In genomic region chr9:107735356-107736184, GRCm38 (mm10) we compare ENCODE assay signal across 8 mouse cellular contexts. TPM values are rescaled to one million over a fixed set of nuclear protein-coding genes. Genes with fewer than 3 reads are reported as not detected.
DNase-seq lines count a peak whose midpoint lies in the region; ATAC-seq and TF ChIP-seq lines count a peak whose summit lies in the region.

No protein-coding gene starts in this region.

- no peak; the same call in 1 of the 2 replicates for ATAC-seq in kidney, postnatal 0 days (replicated peaks; ENCODE audit: low FRiP score, low read depth)
- ATAC-seq in forebrain, embryonic 12.5 days (ENCODE audit: low FRiP score) = peak; percentile 21; the same call in 1 of the 2 replicates
- no peak; the same call in 1 of the 2 replicates for ATAC-seq in limb, embryonic 15.5 days (ENCODE audit: insufficient number of reproducible peaks, low FRiP score, low TSS enrichment, low read depth)
- no peak for ATAC-seq in erythroblast, adult 5-6 weeks (replicated peaks; ENCODE audit: low FRiP score, poor library complexity, severe bottlenecking)

- TF ChIP-seq POLR2A in thymus, adult 2 months (IDR thresholded peaks at IDR 0.05; ENCODE audit: control insufficient read depth, extremely low read depth, insufficient read depth, low read length, poor library complexity) = no peak

- 4% methylated on average over 17 of the region's 17 CpGs for WGBS in kidney, postnatal 0 days
- under 1% methylated on average over 17 of the region's 17 CpGs for WGBS in forebrain, embryonic 12.5 days
- 5% methylated on average over 17 of the region's 17 CpGs for WGBS in limb, embryonic 15.5 days
- WGBS in thymus, adult 2 months = 8% methylated on average over 16 of the region's 17 CpGs

- no peaks in the 10 kb centered on the region for H3K27me3 ChIP-seq in kidney, postnatal 0 days (ENCODE audit: insufficient read depth, low read length)
- H3K27me3 ChIP-seq in forebrain, embryonic 12.5 days = peaks cover 16% of the 10 kb centered on the region; the same call in 1 of the 2 replicates
- no peaks in the 10 kb centered on the region for H3K27me3 ChIP-seq in limb, embryonic 15.5 days
- no peaks in the 10 kb centered on the region for H3K27me3 ChIP-seq in thymus, adult 2 months (ENCODE audit: control insufficient read depth, insufficient read depth, low read length)

- H3K27ac ChIP-seq in kidney, postnatal 0 days = peak overlapping the region; percentile 66
- peak overlapping the region; percentile 70 for H3K27ac ChIP-seq in forebrain, embryonic 12.5 days
- H3K27ac ChIP-seq in limb, embryonic 15.5 days = peak overlapping the region; percentile 85
- H3K27ac ChIP-seq in thymus, adult 2 months (ENCODE audit: control insufficient read depth, insufficient read depth, low read length) = peak overlapping the region; percentile 58

- 0 out of 2 replicates have a peak overlapping the region, but pooled peaks have one; percentile 5 for H3K4me3 ChIP-seq in kidney, postnatal 0 days (replicated peaks; ENCODE audit: low read depth, low read length)
- peak overlapping the region; percentile 16 for H3K4me3 ChIP-seq in forebrain, embryonic 12.5 days (replicated peaks)
- H3K4me3 ChIP-seq in limb, embryonic 15.5 days = peak overlapping the region; percentile 13
- peak overlapping the region; percentile 13 for H3K4me3 ChIP-seq in thymus, adult 2 months (ENCODE audit: control insufficient read depth, insufficient read depth, low read length)

- peak overlapping the region; percentile 46 for H3K4me2 ChIP-seq in kidney, postnatal 0 days (ENCODE audit: low read length)
- peak overlapping the region; percentile 46 for H3K4me2 ChIP-seq in forebrain, embryonic 12.5 days
- H3K4me2 ChIP-seq in limb, embryonic 15.5 days = peak overlapping the region; percentile 47

- H3K9me3 ChIP-seq in kidney, postnatal 0 days (replicated peaks; ENCODE audit: low read length) = no peaks in the 10 kb centered on the region
- no peaks in the 10 kb centered on the region for H3K9me3 ChIP-seq in forebrain, embryonic 12.5 days
- no peaks in the 10 kb centered on the region for H3K9me3 ChIP-seq in limb, embryonic 15.5 days

- H3K4me1 ChIP-seq in kidney, postnatal 0 days (replicated peaks; ENCODE audit: insufficient read depth, low read length) = peaks cover 24% of the 10 kb centered on the region
- H3K4me1 ChIP-seq in forebrain, embryonic 12.5 days = peaks cover 49% of the 10 kb centered on the region
- H3K4me1 ChIP-seq in limb, embryonic 15.5 days = peaks cover 47% of the 10 kb centered on the region
- H3K4me1 ChIP-seq in thymus, adult 2 months (replicated peaks; ENCODE audit: control insufficient read depth, insufficient read depth, low read length) = peaks cover 28% of the 10 kb centered on the region

- 0 out of 2 replicates have a peak overlapping the region, but pooled peaks have one; percentile 13 for H3K9ac ChIP-seq in kidney, postnatal 0 days (ENCODE audit: low read depth, low read length)
- peak overlapping the region; percentile 43; the same call in 1 of the 2 replicates for H3K9ac ChIP-seq in forebrain, embryonic 12.5 days
- H3K9ac ChIP-seq in limb, embryonic 15.5 days = no peak overlapping the region; the same call in 1 of the 2 replicates

- peaks cover 13% of the 10 kb centered on the region; the same call in 1 of the 2 replicates for H3K36me3 ChIP-seq in kidney, postnatal 0 days (ENCODE audit: insufficient read depth, low read length)
- peaks cover 24% of the 10 kb centered on the region for H3K36me3 ChIP-seq in forebrain, embryonic 12.5 days (replicated peaks)
- peaks cover 24% of the 10 kb centered on the region for H3K36me3 ChIP-seq in limb, embryonic 15.5 days
- peaks cover 14% of the 10 kb centered on the region for H3K36me3 ChIP-seq in thymus, adult 2 months (ENCODE audit: control insufficient read depth, insufficient read depth, low read length)

- no peak for TF ChIP-seq CTCF in kidney, postnatal 0 days (IDR thresholded peaks at IDR 0.05; ENCODE audit: low read depth)
- TF ChIP-seq CTCF in thymus, adult 2 months (IDR thresholded peaks at IDR 0.05; ENCODE audit: borderline replicate concordance, control insufficient read depth, extremely low read depth, insufficient read depth, low read length, poor library complexity) = 0 out of 2 replicates have a peak, but pooled peaks have one; percentile 29

- peak; percentile 55 for DNase-seq in kidney, postnatal 0 days (ENCODE audit: low spot score)
- no peak for DNase-seq in kidney, postnatal 10 days
- DNase-seq in thymus, adult 2 months = peak; percentile 63
- DNase-seq in layer of hippocampus, postnatal 36 days = no peak
- no peak for DNase-seq in adrenal gland, adult 18-20 months (ENCODE audit: low spot score in 2 of 2)

RNA-seq across cellular contexts. Expression of gene Sema3f, which starts 25.3 kb away (rescaled TPM):
- polyA plus RNA-seq in kidney, postnatal 0 days (2015; fragmentation: Nextera tagmentation; extraction: Ambion mirVana) = 16.2 and 17.3 TPM in 2 replicates
- polyA plus RNA-seq in forebrain, embryonic 12.5 days (2016; fragmentation: Nextera tagmentation; extraction: Ambion mirVana) = 13.2 and 15.2 TPM in 2 replicates
- 26.6 and 38.2 TPM in 2 replicates for polyA plus RNA-seq in limb, embryonic 15.5 days (2015; fragmentation: Nextera tagmentation; extraction: Ambion mirVana)
- polyA plus RNA-seq in thymus, adult 2 months (2012; rRNA removed) = 35.5 and 41.3 TPM in 2 replicates
- total RNA-seq in layer of hippocampus, postnatal 36 days (2021) = 1 to 10 TPM; 4.3 to 4.6 TPM
- total RNA-seq in adrenal gland, adult 18-20 months (2021) = 10 to 100 TPM; 30.2 to 34.1 TPM
- not detected in 2 replicates for total RNA-seq in erythroblast, adult 5-6 weeks (2015; ENCODE audit: low replicate concordance)
- total RNA-seq in erythroblast, adult 5-6 weeks (2017; ENCODE audit: low replicate concordance) = not detected in 2 replicates

RNA-seq across cellular contexts. Expression of gene Rbm5, which starts 35.2 kb away (rescaled TPM):
- 108 and 113 TPM in 2 replicates for polyA plus RNA-seq in kidney, postnatal 0 days (2015; fragmentation: Nextera tagmentation; extraction: Ambion mirVana)
- polyA plus RNA-seq in forebrain, embryonic 12.5 days (2016; fragmentation: Nextera tagmentation; extraction: Ambion mirVana) = 232 and 237 TPM in 2 replicates
- 193 and 212 TPM in 2 replicates for polyA plus RNA-seq in limb, embryonic 15.5 days (2015; fragmentation: Nextera tagmentation; extraction: Ambion mirVana)
- 176 and 197 TPM in 2 replicates for polyA plus RNA-seq in thymus, adult 2 months (2012; rRNA removed)
- total RNA-seq in layer of hippocampus, postnatal 36 days (2021) = 100 to 1,000 TPM; 143 to 166 TPM
- 100 to 1,000 TPM; 115 to 118 TPM for total RNA-seq in adrenal gland, adult 18-20 months (2021)
- total RNA-seq in erythroblast, adult 5-6 weeks (2015; ENCODE audit: low replicate concordance) = 204 and 296 TPM in 2 replicates
- total RNA-seq in erythroblast, adult 5-6 weeks (2017; ENCODE audit: low replicate concordance) = 507 and 635 TPM in 2 replicates

RNA-seq across cellular contexts. Expression of gene Gnat1, which starts 56.1 kb away (rescaled TPM):
- polyA plus RNA-seq in kidney, postnatal 0 days (2015; fragmentation: Nextera tagmentation; extraction: Ambion mirVana) = 0.89 and 1.2 TPM in 2 replicates
- 1.7 and 2.1 TPM in 2 replicates for polyA plus RNA-seq in forebrain, embryonic 12.5 days (2016; fragmentation: Nextera tagmentation; extraction: Ambion mirVana)
- polyA plus RNA-seq in limb, embryonic 15.5 days (2015; fragmentation: Nextera tagmentation; extraction: Ambion mirVana) = 2.8 TPM in 2 replicates
- polyA plus RNA-seq in thymus, adult 2 months (2012; rRNA removed) = 0.13 and 0.34 TPM in 2 replicates
- total RNA-seq in layer of hippocampus, postnatal 36 days (2021) = not detected
- under 1 TPM; 0.22 to 0.56 TPM for total RNA-seq in adrenal gland, adult 18-20 months (2021)
- not detected in 2 replicates for total RNA-seq in erythroblast, adult 5-6 weeks (2015; ENCODE audit: low replicate concordance)
- total RNA-seq in erythroblast, adult 5-6 weeks (2017; ENCODE audit: low replicate concordance) = not detected in 2 replicates

Comparison
In these comparisons a context has a peak if more than half of its experiments do, and no peak if none do; other contexts are left out.
1. DNase-seq: peak in kidney, postnatal 0 days (single experiment) and thymus, adult 2 months (single experiment); none in kidney, postnatal 10 days (single experiment), layer of hippocampus, postnatal 36 days (0 of 2) and adrenal gland, adult 18-20 months (0 of 2).
2. Peak in every context shown above with its lines, with median percentiles within 50 percentile points of each other: H3K27ac ChIP-seq, H3K4me2 ChIP-seq and H3K4me3 ChIP-seq.